1 mouse cellular context compared by ENCODE assay signal in the genomic region with DNA sequence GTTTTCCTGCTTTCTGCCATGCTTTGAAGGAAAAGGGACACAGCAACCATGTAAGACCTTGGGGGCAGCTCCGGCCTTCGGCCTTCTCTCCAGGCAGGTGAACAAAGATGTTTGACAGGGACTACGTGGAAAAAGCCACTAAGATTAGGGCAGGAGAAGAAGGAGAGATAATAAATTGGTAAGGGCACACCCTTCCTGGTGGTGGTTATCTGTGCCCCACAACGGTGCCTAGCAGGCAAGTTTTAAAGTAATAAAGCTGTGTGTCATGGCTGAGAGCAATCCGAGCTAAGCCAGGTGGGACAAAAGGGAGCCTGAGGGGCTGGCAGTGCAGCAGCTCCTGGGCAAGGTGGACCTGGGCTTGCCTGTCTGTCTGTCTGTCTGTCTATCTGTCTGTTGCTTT.
TF ChIP-seq lines count a peak whose summit lies in the region.

No protein-coding gene starts in this region.

TF ChIP-seq in MEL, 35 proteins besides CTCF, POLR2A, EP300 and RAD21 (continued from another document):
- peak; percentile 93 for TF ChIP-seq TCF12 (IDR thresholded peaks at IDR 0.05; ENCODE audit: low read depth, low read length)
